Mouse (Mus musculus) activated CD4-positive, CD25-positive, alpha-beta regulatory T cell, adult 9 weeks (primary cell): ENCODE results near the gene Car15. TPM values are rescaled to one million over a fixed set of nuclear protein-coding genes. Genes with fewer than 3 reads are reported as not detected.

Source experiments
- polyA plus RNA-seq: library from polyadenylated mRNA; unstranded; fragments of 100-300 nt; shearing (Covaris generic); gene quantifications from one replicate; pipeline ENCODE4 v1.2.1, GENCODE M21; 2017

The Car15 gene
- 1.9 TPM for polyA plus RNA-seq

DNA sequence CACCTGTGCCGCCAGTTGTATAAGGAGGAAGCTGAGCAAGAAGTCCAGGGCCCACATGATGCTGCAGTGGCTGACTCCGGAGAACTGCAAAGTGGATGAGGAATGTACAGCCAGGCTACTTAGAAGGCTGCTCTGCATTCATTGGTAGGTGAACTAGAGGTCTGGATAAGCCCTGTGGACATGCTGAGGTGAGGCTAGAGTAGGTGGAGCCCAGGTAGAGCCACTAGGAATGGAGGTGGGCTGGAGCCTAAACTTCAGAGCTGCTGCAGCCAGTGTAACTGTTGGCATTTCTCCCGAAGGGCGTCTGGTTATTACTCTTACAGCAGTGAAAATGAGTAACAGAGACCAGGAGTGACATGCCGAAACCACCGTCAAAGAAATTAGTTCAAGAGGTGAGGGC is at the start of gene Car15:
Gene Car15 (minus strand): TSS at position 314 of the 400 bp plus-strand sequence.

DNA sequence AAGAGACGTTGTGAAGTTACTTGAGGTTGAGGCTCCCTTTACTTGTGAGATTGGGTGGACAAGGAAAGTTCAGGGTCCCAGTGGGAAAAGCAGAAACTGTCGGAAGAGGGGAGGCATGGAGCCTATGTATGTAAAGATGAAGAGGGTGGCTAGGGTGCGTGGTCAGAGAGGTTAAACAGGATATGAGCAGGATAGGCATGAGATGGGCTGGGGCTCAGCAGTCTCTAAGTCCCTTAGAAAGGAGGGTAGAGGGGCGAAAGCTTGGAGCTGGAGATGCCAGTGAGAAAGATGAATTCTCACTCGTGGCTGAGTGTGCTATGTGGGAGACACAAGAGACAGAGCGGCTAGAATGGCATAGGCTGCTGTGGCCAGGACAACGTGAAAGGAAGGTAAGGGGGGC is 5.3 kb downstream of the Car15 start, which contains the start of gene B830017H08Rik:
Gene B830017H08Rik (plus strand): TSS at position 301 of the 400 bp plus-strand sequence.

DNA sequence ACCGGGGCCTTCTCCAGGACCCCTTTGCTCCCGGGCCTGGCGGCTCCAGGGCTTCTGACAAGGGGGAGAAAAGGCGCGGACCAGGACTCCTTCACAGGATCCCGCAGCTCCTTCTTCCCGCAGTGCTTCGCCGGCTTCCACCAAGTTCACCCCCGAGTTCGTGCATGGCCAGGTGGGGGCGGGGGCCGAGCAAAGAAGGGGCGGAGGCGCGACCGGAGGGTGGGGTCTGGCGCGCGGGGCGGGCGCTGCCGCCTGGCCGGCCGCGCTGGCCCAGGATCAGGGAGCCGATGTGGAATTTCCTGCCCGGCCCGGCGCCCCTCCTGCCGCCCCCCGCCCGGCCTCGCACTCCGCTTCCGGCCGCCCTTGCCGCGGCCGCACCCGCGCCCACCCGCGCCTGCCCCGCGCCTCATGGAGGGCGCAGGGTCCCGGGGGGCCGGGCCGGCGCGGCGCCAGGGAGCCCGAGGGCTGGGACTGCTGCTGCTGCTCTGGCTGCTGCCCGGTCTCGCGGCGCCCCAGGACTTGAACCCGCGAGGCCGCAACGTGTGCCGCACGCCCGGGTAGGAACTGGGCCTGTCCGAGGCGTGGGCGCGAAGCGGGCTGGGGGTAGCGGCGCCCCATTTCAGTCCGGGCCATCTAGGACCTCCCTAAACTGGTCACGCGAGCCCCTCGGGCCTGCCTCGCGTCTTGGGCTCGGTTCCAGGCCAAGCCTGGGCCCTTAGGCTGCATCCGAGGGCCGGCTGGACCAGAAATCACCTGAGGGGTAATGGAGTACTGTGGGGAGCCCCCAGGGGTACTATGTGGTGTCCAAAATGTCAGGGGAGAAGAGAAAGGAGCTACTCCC is 41.0 kb downstream of the Car15 start, which contains the start of gene Scarf2:
Gene Scarf2 (plus strand): TSS at position 312 of the 841 bp plus-strand sequence.

Other genes with a start within 250 kb of the Car15 start
- 23.7 TPM for gene Smpd4, start 219.0 kb downstream of the Car15 start, polyA plus RNA-seq
- 0.67 TPM for gene Ccdc74a, start 191.9 kb downstream of the Car15 start, polyA plus RNA-seq
- 167 TPM for gene Med15, start 105.5 kb downstream of the Car15 start, polyA plus RNA-seq
- gene Klhl22, start 78.7 kb downstream of the Car15 start, polyA plus RNA-seq: 16.1 TPM
- gene Scarf2, start 41.1 kb downstream of the Car15 start, polyA plus RNA-seq: not detected
- not detected for gene B830017H08Rik, start 5.2 kb downstream of the Car15 start, polyA plus RNA-seq
- 0.49 TPM for gene Gm20518, start 53.3 kb upstream of the Car15 start, polyA plus RNA-seq
- gene Tssk1, start 55.9 kb upstream of the Car15 start, polyA plus RNA-seq: not detected
- gene Dgcr2, start 60.2 kb upstream of the Car15 start, polyA plus RNA-seq: 66.4 TPM
- 0.20 TPM for gene Tssk2, start 60.3 kb upstream of the Car15 start, polyA plus RNA-seq
- gene Ess2, start 73.0 kb upstream of the Car15 start, polyA plus RNA-seq: 64.7 TPM
- gene Gsc2, start 76.7 kb upstream of the Car15 start, polyA plus RNA-seq: not detected
- 18.7 TPM for gene Slc25a1, start 89.9 kb upstream of the Car15 start, polyA plus RNA-seq
- gene Vpreb2, start 142.1 kb upstream of the Car15 start, polyA plus RNA-seq: not detected
- gene Dgcr6, start 214.5 kb upstream of the Car15 start, polyA plus RNA-seq: 31.6 TPM